Mouse (Mus musculus) monocyte, adult 5-6 weeks (primary cell): ENCODE results near the gene Grm2. TPM values are rescaled to one million over a fixed set of nuclear protein-coding genes. Genes with fewer than 3 reads are reported as not detected.

Source experiments
- ATAC-seq: fragments of 153-309, 156-312 bp; replicated peaks from 2 replicates; pipeline ENCODE4 v1.8.0; 2017; ENCODE audit warnings: mild to moderate bottlenecking; ENCODE audit not compliant: low TSS enrichment, insufficient number of reproducible peaks, severe bottlenecking, poor library complexity, low FRiP score
- total RNA-seq: library from RNA; stranded (forward); fragments of 200-1000, 200-491, 200-594 nt; gene quantifications from 3 replicates; pipeline ENCODE4 v1.2.3, GENCODE M21; 2017

Grm2 gene
- total RNA-seq, result not detected in 3 replicates

- ATAC-seq, result no peak
Observed at GRCm38 (mm10) chr9:106655884-106656720, at the start of gene Grm2. Gene Grm2 (minus strand): TSS chr9:106656082.

GRCm38 (mm10) chr9:106692973-106693481 lies 37.1 kb upstream of the Grm2 start:
- ATAC-seq, result no peak

- no peak for ATAC-seq
Observed at GRCm38 (mm10) chr9:106688834-106689233, 33.0 kb upstream of the Grm2 start.

GRCm38 (mm10) chr9:106686983-106687650 lies 31.2 kb upstream of the Grm2 start:
- peak; percentile 33; the same call in 1 of the 2 replicates for ATAC-seq

GRCm38 (mm10) chr9:106685249-106686101 lies 29.6 kb upstream of the Grm2 start, which contains the start of gene Tex264:
Gene Tex264 (minus strand): TSS chr9:106685927.
- peak; percentile 59 for ATAC-seq

- ATAC-seq, result no peak
Observed at GRCm38 (mm10) chr9:106684918-106685248, 29.0 kb upstream of the Grm2 start.

GRCm38 (mm10) chr9:106684093-106684872 lies 28.4 kb upstream of the Grm2 start:
- ATAC-seq, result no peak

GRCm38 (mm10) chr9:106681026-106681425 lies 25.1 kb upstream of the Grm2 start:
- ATAC-seq, result no peak

- ATAC-seq, result no peak
Observed at GRCm38 (mm10) chr9:106678242-106678641, 22.4 kb upstream of the Grm2 start.

GRCm38 (mm10) chr9:106677702-106678101 lies 21.8 kb upstream of the Grm2 start:
- no peak for ATAC-seq

GRCm38 (mm10) chr9:106676571-106676970 lies 20.7 kb upstream of the Grm2 start:
- no peak for ATAC-seq

GRCm38 (mm10) chr9:106675965-106676364 lies 20.1 kb upstream of the Grm2 start:
- no peak for ATAC-seq

GRCm38 (mm10) chr9:106675480-106675879 lies 19.6 kb upstream of the Grm2 start:
- ATAC-seq, result peak; percentile 80

- no peak for ATAC-seq
Observed at GRCm38 (mm10) chr9:106673860-106674259, 18.0 kb upstream of the Grm2 start.

GRCm38 (mm10) chr9:106664856-106665255 lies 9.0 kb upstream of the Grm2 start:
- ATAC-seq, result no peak

- no peak for ATAC-seq
Observed at GRCm38 (mm10) chr9:106664433-106664832, 8.6 kb upstream of the Grm2 start.

- no peak for ATAC-seq
Observed at GRCm38 (mm10) chr9:106663200-106663599, 7.3 kb upstream of the Grm2 start.

GRCm38 (mm10) chr9:106659935-106660334 lies 4.1 kb upstream of the Grm2 start:
- no peak for ATAC-seq
